Mouse (Mus musculus): ENCODE measurements at regions not wholly inside any gene's neighbourhood (a gene's known extent, or its start where the extent isn't known, plus 50 kb on each side); places are given as distances from the start of the nearest gene placed in this dataset.

DNA sequence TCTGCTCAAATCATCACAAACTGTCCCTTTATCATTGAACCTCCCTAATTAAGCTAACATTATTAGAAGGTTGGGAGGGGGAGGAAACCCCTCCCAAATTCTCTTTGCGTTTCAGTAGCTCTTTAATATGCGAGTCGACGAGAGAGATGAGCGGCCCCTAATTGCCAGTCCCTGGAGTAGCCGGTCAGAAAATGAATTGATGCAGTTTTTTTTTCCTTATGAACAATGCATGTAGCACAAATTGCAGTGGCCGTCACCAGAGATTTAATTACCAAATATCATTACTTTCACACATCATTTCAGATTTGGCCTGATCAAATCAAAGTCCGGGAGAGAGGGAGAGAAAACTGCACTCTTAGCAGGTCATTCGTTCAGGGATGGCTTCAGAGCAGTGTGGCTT lies 61.1 kb upstream of the Top1 start:
- H3K4me2 ChIP-seq (replicated peaks; ENCODE audit: low read depth): no peak overlapping the region
- no peak overlapping the region for H3K27ac ChIP-seq (ENCODE audit: low read depth, low read length)
- no peaks in the 10 kb centered on the region for H3K36me3 ChIP-seq (ENCODE audit: control insufficient read depth, insufficient read depth)
- H3K27me3 ChIP-seq (replicated peaks; ENCODE audit: control insufficient read depth, insufficient read depth, low read length): peaks cover 3% of the 10 kb centered on the region; the same call in 1 of the 2 replicates
- ATAC-seq: no peak
- no peaks in the 10 kb centered on the region for H3K9me3 ChIP-seq (ENCODE audit: control insufficient read depth)
- 59% methylated on average over 9 of the region's 9 CpGs for WGBS
- TF ChIP-seq CTCF (IDR thresholded peaks at IDR 0.05; ENCODE audit: low read depth): no peak
- H3K4me3 ChIP-seq (ENCODE audit: low read depth, low read length): no peak overlapping the region
- H3K9ac ChIP-seq (ENCODE audit: low read depth, low read length): no peak overlapping the region
- H3K4me1 ChIP-seq (replicated peaks; ENCODE audit: control insufficient read depth, insufficient read depth, low read length): no peaks in the 10 kb centered on the region

DNA sequence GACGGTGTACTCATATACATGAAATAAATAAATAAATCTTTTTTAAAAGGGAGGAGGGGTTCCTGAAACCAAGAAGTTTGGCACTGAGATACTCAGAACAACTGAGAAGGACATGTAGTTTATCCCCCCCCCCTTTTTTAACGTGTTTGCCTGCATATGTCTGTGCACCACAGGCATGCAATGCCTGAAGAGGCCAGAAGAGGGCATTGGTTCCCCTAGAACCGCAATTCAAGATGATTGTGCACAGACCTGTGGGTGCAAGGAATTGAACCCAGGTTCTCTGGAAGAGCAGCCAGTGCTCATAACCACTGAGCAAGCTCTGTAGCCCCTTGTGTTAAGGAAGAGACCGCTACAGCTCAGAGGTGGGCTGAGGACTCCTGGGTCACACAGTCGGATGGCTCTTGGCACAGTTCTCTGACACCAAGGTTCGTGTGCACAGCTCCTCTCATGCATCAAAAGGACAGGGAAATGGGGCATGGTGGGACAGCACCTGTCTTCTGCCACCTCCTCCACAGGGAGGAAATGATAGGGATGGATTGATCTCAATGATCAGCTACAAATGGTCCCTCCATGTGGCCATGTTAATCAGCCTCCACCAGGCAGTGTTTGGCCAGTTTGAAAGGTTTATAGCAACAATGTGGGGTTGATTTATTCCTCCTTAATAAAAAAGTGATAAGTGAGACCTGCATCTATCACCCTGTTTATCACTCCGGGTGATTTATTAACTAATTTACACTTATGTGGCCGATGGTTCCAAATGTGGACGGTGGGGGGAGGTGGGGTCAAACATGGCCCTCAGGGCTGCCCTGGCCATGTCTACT lies 58.5 kb upstream of the Top1 start:
- no peak overlapping the region for H3K9ac ChIP-seq (ENCODE audit: low read depth, low read length)
- H3K27ac ChIP-seq (ENCODE audit: low read depth, low read length): no peak overlapping the region
- peak; percentile 34; the same call in 1 of the 2 replicates for TF ChIP-seq CTCF (IDR thresholded peaks at IDR 0.05; ENCODE audit: low read depth)
- no peaks in the 10 kb centered on the region for H3K36me3 ChIP-seq (ENCODE audit: control insufficient read depth, insufficient read depth)
- no peak for ATAC-seq
- H3K4me2 ChIP-seq (replicated peaks; ENCODE audit: low read depth): no peak overlapping the region
- 53% methylated on average over 9 of the region's 9 CpGs for WGBS
- no peak overlapping the region for H3K4me3 ChIP-seq (ENCODE audit: low read depth, low read length)
- H3K4me1 ChIP-seq (replicated peaks; ENCODE audit: control insufficient read depth, insufficient read depth, low read length): no peaks in the 10 kb centered on the region
- no peaks in the 10 kb centered on the region for H3K9me3 ChIP-seq (ENCODE audit: control insufficient read depth)
- peaks cover 3% of the 10 kb centered on the region; the same call in 1 of the 2 replicates for H3K27me3 ChIP-seq (replicated peaks; ENCODE audit: control insufficient read depth, insufficient read depth, low read length)

DNA sequence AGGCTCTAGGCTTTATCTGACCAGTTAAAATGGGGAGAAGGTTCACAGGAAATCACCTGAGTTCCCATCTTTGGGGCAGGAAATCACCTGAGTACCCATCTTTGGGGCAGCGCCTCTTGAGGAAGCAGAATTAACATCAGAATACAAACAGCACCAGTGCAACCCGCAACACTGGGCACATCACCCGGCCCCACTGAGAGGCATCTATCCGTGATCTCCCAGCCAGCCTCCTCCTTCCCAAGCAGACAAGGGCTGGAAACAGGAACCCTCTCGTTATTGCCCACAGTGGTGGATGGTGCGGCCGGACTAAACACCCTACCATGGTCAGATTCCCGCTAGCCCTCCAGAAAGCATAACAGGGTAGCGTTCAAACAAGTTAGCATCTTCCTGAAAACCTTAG lies 57.3 kb upstream of the Top1 start:
- no peak for ATAC-seq
- WGBS: 84% methylated on average over 9 of the region's 9 CpGs
- no peaks in the 10 kb centered on the region for H3K4me1 ChIP-seq (replicated peaks; ENCODE audit: control insufficient read depth, insufficient read depth, low read length)

DNA sequence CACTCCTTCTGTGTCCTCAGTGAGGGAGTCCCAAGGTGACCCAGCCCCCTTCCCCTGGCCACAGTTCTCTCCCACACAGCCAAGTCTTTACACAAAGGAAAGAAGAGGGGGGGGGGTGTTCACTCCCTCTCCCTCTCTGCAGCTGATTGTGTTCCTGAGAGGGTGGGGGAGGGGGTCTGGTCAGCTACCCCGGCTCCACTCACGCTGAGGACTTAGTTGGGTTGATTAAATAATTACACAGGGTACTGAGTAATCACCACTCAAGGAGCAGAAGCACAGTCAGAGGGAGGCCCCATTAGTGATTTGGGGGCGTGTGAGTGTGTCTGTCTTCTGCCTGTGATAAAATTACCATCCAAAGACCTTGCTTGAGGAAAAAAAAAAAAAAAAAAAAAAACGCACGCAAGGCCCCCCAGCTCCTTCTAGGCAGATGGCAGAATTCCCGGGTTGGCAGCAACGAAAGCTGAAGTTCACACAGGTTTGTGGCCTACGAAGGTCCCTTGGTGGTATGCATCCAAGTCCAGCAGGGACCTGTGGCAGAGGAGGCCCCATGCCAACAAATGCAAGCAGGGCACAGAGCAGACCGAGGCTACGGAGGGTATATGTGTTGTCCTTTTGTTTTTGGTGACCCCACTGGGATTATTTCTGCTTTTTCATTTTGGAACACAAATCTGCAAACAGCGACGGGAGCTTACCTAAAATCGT lies 55.3 kb upstream of the Top1 start:
- Histone ChIP-seq H3K27me3 (replicated peaks; ENCODE audit: control insufficient read depth, insufficient read depth, low read length) (peaks cover 3% of the 10 kb centered on the region; the same call in 1 of the 2 replicates), H3K9ac (ENCODE audit: low read depth, low read length) (no peak overlapping the region), H3K4me1 (replicated peaks; ENCODE audit: control insufficient read depth, insufficient read depth, low read length) (no peaks in the 10 kb centered on the region), H3K4me2 (replicated peaks; ENCODE audit: low read depth) (no peak overlapping the region), H3K27ac (ENCODE audit: low read depth, low read length) (no peak overlapping the region), H3K4me3 (ENCODE audit: low read depth, low read length) (no peak overlapping the region), H3K36me3 (ENCODE audit: control insufficient read depth, insufficient read depth) (no peaks in the 10 kb centered on the region), H3K9me3 (ENCODE audit: control insufficient read depth) (no peaks in the 10 kb centered on the region)
- no peak for TF ChIP-seq CTCF (IDR thresholded peaks at IDR 0.05; ENCODE audit: low read depth)
- 49% methylated on average over 13 of the region's 13 CpGs for WGBS
- no peak for ATAC-seq

More for the DNA sequence above, 57.3 kb upstream of the Top1 start:
- Histone ChIP-seq H3K4me2 (replicated peaks; ENCODE audit: low read depth) (no peak overlapping the region), H3K9me3 (ENCODE audit: control insufficient read depth) (no peaks in the 10 kb centered on the region), H3K27me3 (replicated peaks; ENCODE audit: control insufficient read depth, insufficient read depth, low read length) (peaks cover 3% of the 10 kb centered on the region; the same call in 1 of the 2 replicates), H3K27ac (ENCODE audit: low read depth, low read length) (no peak overlapping the region), H3K4me3 (ENCODE audit: low read depth, low read length) (no peak overlapping the region), H3K9ac (ENCODE audit: low read depth, low read length) (no peak overlapping the region), H3K36me3 (ENCODE audit: control insufficient read depth, insufficient read depth) (no peaks in the 10 kb centered on the region)
- TF ChIP-seq CTCF (IDR thresholded peaks at IDR 0.05; ENCODE audit: low read depth): no peak

DNA sequence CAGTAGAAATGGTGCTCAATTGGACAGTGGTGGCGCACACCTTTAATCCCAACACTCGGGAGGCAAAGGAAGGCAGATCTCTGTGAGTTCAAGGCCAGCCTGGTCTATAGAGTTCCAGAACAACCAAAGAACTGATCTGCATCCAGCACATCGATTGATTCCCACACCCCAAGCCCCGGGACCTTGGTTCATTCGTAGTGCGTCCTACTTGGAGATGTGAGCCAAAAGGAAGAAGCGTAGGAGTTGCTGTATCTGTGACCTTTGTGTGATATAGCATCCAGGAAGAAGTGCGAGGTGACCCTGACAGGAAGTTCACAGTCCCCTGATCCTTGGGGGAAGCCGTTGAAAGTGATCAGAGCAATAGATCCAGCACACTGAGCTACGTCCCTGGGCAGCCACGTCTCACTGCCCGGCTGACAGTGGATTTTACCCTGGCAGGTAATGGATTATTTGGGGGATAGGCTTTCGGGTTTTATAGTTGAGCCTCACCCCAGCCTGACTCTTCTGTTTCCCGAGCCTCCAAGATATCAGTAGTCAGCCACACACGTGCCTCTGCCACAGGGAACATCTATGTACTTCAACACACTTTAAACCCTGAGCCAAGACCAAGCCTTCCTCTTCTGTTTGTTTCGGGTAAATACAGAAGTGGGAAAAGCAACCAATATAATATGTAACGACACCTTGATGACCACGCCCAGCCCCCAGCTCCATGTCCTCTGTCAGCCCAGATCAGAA lies 54.1 kb upstream of the Top1 start:
- H3K36me3 ChIP-seq (ENCODE audit: control insufficient read depth, insufficient read depth): no peaks in the 10 kb centered on the region
- H3K4me3 ChIP-seq (ENCODE audit: low read depth, low read length): no peak overlapping the region
- 78% methylated on average over 18 of the region's 18 CpGs for WGBS
- no peaks in the 10 kb centered on the region for H3K9me3 ChIP-seq (ENCODE audit: control insufficient read depth)
- no peak overlapping the region for H3K9ac ChIP-seq (ENCODE audit: low read depth, low read length)
- H3K27ac ChIP-seq (ENCODE audit: low read depth, low read length): no peak overlapping the region
- H3K4me2 ChIP-seq (replicated peaks; ENCODE audit: low read depth): no peak overlapping the region
- no peak for TF ChIP-seq CTCF (IDR thresholded peaks at IDR 0.05; ENCODE audit: low read depth)
- ATAC-seq: no peak
- no peaks in the 10 kb centered on the region for H3K4me1 ChIP-seq (replicated peaks; ENCODE audit: control insufficient read depth, insufficient read depth, low read length)
- H3K27me3 ChIP-seq (replicated peaks; ENCODE audit: control insufficient read depth, insufficient read depth, low read length): no peaks in the 10 kb centered on the region

DNA sequence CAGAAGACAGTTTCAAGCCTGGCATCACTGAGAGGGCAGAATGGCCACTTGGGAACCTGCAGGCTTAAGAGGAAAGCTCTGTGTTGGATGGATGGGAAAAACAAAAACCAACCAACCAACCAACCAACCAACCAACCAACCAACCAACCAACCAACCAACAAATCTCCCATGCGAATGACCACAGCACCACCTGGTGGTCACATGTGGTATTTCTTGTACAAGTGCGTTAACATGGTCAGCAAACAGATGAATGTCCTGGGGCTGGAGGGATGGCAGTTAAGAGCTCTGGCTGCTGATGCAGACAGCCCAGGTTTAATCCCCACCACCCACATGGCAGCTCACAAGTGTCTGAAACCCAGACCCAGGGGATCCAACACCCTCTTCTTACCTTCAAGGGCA lies 52.7 kb upstream of the Top1 start:
- WGBS: 2% methylated on average over 2 of the region's 2 CpGs

More for the DNA sequence above, 52.7 kb upstream of the Top1 start:
- H3K36me3 ChIP-seq (ENCODE audit: control insufficient read depth, insufficient read depth): no peaks in the 10 kb centered on the region
- H3K27ac ChIP-seq (ENCODE audit: low read depth, low read length): no peak overlapping the region
- H3K9me3 ChIP-seq (ENCODE audit: control insufficient read depth): no peaks in the 10 kb centered on the region
- no peaks in the 10 kb centered on the region for H3K4me1 ChIP-seq (replicated peaks; ENCODE audit: control insufficient read depth, insufficient read depth, low read length)
- H3K4me2 ChIP-seq (replicated peaks; ENCODE audit: low read depth): no peak overlapping the region
- TF ChIP-seq CTCF (IDR thresholded peaks at IDR 0.05; ENCODE audit: low read depth): peak; percentile 96
- H3K27me3 ChIP-seq (replicated peaks; ENCODE audit: control insufficient read depth, insufficient read depth, low read length): no peaks in the 10 kb centered on the region
- ATAC-seq: no peak
- H3K9ac ChIP-seq (ENCODE audit: low read depth, low read length): no peak overlapping the region
- H3K4me3 ChIP-seq (ENCODE audit: low read depth, low read length): no peak overlapping the region

Measured in intestine, postnatal 0 days (tissue).